Mouse (Mus musculus): ENCODE measurements around the gene Dnajc27.

- TF ChIP-seq CTCF (IDR thresholded peaks at IDR 0.05; ENCODE audit: low read depth) (no peak), EP300 (IDR thresholded peaks at IDR 0.05; ENCODE audit: low read depth) (no peak)
Observed at GRCm38 (mm10) chr12:4059683-4060082, 22.7 kb upstream of the Dnajc27 start.

Data from liver, embryonic 14.5 days (tissue).